Mouse (Mus musculus): Measurements from ENCODE around the gene Wdr31.
"Not testable (repeated sequence)": the region's sequence is repeated elsewhere in the genome, so short reads cannot be mapped to it uniquely, and the experiment has no call there.

Wdr31 gene

DNA sequence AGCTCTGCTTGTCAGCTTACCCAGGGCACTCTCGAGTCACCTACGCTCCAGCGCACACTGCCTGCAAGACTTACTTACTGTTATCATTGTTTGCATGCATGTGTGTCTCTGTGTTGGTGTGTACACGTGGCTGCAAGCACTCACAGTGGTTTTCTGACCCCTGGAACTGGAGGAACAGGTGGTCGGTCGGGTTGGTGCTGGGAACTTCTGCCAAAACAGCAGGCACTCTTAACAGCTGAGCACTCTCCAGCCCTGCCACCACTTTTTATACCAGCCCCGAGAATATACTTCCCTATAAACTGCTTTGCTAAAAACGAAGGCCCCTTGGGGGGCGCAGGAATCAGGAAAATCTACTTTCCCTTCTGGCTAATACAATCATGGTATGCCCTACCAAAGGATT, 23.5 kb upstream of the Wdr31 start:
- DNase-seq: no peak

DNA sequence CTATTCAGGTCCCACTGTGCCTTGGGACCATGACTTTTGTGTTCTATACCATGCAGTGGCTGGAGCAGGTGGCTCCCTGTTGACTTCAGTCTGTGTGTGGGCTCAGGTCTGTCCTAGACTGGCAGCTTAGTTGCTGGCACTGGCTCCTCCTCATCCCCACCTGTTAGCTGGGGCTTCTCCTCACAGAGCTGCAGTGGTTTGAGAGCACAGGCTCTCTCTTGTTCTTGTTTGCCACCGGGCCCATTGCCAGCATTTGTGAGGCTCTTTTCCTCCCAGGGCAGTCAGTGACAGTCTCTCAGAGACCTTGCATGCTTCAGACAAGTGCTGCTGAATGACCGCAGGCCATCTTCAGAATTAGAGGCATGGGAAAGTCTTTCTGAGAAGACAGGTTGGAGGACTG, 22.0 kb upstream of the Wdr31 start:
- no peak for DNase-seq

DNA sequence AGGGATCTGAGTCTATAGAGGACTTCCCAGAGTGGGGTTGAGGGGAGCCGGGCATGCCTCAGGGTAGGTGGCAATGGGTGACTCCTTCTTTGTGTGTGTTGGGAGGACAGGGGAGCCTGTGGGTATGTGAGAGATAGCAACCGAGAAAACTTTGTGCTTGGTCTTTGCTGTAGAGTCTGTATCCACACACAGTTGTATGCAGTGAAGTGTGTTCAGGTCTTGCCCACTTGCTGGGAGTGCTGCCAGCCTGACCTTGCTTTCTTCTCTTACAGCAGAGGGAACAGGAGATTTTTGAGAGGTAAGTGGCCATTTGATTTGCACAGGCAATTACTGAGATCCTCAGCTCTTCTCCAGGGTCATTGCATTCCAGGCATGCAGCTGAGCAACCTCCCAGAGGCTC, 17.2 kb upstream of the Wdr31 start:
- DNase-seq: no peak

DNA sequence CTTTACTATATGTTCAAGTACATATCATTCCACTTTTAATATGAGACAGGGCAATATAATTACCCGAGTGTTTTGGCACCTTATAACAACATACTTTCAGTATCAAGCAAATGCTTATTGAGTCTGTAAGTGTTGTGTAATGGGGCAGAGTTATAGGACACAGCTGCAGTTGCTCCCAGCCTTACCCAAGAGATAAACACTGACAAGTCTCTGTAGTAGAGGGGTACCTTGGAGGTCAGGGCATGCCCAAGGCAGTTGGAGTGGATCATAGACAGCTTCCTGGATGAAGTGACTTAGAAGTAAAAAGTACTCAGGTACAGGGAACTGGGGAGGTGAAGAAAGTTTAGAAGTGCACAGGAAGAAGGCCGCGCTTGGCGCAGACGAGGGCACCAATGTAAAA, 16.5 kb upstream of the Wdr31 start:
- no peak for DNase-seq

DNA sequence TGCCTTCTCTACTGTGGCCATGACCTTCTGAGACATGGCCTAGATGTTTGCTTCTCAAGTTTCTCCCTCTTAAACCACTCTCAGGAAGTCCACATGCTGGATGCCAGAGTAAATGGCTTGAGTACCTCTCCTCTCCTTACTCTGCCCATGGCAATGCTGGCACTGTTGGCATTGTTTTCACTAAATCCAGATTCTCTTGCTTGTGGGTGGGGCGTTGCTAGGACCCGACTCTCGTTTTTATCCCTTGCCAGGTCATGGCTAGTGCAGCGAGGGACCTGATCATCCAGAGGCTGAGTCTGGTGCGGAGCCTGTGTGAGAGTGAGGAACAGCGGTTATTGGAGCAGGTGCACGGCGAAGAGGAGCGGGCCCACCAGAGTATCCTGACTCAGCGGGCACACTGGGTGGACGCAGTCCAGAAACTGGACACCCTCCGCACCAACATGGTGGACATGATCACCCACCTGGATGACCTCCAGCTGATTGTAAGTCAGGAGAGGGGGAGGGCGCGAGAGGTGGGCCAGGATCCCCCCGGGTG, 15.5 kb upstream of the Wdr31 start:
- DNase-seq: no peak

DNA sequence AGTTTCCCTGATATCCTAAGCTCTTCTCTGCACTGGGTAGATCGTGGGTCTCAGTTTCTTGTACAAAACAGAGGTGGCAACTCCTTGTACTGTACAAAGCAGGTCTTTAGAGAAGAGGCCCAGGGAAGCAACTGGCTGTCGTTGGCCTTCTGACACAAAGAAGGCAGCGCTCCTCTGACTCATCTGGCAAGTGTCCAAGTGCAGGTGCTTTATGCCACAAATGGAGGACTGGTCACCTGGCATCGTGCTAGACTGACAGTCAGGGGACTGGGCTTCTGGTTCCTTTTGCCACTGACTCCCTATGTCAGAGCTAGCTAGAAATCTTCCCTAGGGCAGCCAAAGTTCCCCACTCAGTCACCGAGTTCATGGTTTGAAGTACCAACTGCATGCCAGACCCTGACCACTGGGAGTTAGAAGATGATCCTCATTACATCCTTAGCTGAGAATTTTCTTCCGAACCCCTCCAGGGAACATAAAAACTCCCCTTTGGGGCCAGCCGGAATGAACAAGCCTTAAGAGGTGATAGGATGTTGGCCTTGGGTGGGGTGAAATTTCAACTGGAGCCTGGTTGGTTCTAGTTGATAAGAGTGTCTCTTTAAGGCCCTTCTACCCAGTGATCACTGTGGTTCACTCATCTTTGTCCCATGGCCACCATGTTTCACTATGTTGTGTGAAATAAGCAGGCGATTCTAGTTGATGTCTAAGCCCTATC, 14.9 kb upstream of the Wdr31 start:
- no peak for DNase-seq

DNA sequence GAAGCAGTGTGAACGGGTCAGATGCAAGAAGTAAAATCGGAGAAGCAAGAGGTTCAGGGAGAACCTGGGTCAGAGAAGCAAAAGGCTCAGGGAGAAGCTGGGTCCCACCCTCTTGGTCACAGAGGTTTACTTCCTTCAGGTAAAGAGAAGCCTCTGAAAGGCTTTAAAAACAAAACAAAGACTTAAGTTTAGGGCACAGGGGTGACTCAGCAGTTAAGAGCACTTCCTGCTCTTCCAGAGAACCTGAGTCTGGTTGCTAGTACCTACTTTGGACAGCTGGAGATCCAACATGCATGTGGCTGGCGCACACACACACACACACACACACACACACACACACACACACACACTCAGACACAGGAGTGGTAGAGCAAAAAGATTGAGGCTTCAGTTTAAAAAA, 14.2 kb upstream of the Wdr31 start:
- DNase-seq: no peak

DNA sequence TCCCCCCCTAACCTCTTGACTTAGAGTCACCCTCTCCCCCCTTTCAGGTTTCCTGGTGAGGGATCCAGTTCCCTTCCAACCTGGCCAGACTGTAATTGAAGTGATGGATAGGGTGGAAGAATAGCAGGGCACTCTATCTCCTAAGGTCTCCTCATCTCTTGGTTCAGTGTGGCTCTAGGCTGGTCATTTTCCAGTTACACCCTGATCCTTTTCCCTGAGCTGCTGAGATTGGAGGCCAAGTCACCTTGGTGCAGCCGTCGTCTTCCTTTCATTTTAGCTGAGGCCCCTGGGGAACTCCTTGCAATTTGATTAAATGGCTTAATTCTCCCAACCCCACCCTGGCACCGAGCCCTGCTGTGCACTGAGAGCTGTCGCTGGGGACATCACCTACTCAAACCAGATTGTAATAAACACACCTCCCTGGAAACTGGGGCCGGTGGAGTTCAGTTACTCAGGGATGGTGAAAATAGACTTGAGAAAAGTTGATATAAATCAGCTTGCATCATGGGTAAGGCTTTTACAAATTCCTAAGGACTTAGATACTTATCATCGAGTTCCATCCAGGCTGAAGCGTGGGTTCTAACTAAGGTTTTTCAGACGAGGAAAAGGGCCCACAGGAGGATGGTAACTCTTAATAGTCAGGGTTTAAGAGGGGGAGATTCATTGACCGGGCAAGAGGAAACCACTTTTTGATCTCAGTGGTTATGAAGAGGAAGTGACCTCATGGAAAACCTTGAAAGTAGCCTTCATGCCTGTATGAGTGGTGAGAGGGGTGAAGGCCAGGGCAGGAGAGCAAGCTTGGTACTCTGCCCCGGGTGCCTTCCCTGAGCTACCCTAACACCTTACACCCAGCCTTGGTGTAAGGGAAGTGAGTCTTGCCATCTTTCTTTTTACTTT, 10.3 kb upstream of the Wdr31 start:
- DNase-seq: no peak

DNA sequence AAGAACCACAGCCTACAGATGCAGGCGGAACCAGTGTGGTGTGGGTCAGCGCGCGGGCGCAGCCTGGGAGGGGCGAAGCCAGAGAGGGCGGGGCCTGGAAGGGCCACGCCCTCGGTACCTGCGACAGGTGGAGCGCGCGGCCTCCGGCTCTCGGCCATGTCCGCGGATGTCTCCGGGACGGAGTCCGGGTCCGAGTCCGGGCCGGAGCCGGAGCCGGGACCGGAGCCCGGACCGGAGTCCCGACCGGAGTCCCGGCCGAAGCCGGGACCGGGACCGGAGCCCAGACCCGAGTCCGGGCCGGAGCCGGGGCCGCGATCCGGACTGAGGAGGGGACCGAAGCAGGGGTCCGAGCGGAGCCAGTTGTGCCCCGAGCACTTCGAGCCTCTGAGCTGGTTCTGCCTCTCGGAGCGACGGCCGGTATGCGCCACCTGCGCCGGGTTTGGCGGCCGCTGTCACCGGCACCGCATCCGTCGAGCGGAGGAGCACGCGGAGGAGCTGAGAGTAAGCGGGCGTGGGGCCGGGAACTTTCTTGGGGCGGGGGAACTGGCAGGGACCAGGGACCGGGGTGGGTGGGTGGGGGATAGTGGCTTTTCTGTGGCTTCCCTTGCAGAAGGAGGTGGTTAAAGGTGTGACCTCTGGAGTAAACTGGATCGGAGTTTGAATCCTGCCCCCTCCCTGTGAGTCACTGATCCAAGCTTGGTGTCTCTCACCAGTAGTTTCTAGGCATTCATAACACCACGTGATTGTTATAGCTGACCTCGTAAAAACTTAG, 9.4 kb upstream of the Wdr31 start, which contains the start of gene Bspry:
Gene Bspry (plus strand): TSS at position 117 of the 772 bp plus-strand sequence.
- peak; percentile 34 for DNase-seq

DNA sequence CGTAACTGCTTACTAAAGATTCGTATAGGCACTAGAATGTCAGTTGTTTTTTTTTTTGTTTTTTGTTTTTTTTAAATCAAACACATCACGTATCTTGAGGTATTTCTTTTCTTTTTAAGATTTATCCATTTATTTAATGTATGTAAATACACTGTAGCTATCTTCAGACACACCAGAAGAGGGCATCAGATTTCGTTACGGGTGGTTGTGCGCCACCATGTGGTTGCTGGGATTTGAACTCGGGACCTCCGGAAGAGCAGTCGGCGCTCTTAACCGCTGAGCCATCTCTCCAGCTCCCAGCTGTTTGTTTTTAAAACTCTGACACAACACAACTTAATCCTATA, 8.9 kb upstream of the Wdr31 start:
- DNase-seq: not testable (repeated sequence)

DNA sequence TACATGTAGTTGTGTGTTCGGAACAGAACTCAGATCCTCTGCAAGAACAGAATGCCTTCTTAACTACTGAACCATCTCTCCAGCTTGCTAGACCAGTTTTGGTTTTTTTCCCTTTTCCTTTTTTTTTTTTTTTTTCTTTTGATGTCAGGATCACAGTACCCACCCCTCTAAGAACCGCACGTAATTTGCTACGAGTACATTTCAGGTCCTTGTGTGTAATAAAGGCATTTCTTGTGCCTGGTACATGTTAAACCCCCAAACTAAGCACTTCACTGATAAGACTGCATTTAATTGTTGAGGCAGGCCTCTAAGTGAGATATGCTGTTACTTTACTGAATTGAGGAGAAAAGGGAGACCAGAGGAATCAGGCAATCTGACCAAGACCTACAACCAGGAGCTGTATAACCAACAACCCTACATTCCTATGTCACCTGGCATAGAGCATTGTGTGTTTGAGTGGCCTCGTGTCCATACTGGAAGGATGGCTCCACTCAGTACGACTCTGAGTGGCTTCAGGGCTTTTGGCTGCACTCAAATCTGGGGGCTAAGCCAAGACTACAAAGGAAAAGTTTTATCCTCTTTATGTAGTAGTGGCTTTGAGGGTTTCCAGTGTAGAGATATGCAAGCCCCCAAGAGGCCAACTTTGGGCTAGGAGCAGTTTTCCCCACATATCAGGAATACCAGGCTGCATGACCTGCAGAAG, 7.0 kb upstream of the Wdr31 start:
- no peak for DNase-seq

DNA sequence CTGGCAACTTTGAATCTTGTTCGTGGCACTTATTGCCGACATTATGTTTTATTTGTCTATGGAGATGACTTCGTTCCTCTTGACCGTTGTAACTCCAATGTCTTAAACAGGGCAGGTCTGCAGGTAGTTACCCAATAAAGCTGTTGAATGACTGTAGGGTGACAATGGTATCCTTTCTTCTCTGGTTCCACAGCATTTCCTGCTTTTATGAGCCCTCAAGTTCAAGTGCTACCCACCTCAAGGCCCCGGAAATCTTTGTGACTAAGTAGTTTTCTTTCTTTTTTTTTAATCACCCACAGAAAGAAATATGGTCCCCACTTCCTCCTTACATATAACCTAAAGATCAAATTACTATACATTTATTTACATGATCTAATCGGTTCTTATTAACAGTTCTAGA, 5.1 kb upstream of the Wdr31 start:
- DNase-seq: no peak

DNA sequence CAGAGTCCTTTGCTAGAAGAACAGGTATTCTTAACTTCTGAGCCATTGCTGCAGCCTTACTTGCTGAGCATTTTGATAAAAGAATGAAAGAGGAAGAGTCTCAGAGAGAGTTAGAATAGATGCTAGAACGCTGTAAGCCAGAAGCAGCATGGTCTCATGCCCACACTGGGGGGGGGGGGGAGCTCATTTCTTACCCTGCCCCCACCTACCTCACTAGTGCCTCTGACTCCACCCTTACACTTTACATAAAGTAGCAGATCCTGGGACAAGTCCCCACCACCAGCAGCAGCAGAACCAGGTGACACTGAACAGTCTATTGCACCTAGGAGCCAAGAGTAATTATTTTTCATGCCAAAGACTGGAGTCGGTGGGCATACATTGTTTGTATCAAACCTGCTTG, 4.4 kb upstream of the Wdr31 start:
- no peak for DNase-seq

DNA sequence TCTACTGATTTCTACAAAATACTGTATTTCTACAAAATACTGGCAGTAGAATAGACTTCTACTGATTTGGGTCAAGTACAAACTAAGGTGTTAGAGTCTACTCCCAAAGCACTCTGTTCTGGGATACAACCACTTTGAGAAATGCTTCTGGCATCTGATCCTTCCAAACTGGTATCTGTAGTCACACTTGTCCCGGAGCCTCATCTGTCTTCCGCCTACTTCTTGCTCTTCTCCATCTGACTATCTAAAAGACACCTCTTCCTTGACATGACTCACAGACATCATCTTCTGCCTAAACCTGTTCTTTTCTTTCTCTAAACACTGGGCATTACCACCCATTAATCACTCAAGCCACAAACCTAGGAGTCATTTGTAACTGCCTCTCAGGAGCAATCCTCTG, 1.4 kb upstream of the Wdr31 start:
- no peak for DNase-seq

DNA sequence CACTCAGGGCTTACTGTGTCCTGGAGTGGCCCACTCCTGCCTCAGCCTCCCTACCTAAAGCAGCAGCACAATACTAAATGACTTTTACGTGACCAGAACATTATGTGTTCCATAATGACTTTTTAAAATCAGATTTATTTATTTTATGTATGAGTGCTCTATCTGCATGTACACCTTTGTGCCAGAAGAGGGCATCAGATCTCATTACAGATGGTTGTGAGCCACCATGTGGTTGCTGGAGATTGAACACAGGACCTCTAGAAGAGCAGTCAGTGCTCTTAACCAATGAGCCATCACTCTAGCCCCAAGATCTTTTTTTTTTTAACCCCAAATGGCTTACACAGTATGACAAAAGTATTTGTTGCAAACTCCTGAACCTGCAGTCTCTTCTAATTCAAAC, 2.5 kb downstream of the Wdr31 start:
- no peak for DNase-seq

DNA sequence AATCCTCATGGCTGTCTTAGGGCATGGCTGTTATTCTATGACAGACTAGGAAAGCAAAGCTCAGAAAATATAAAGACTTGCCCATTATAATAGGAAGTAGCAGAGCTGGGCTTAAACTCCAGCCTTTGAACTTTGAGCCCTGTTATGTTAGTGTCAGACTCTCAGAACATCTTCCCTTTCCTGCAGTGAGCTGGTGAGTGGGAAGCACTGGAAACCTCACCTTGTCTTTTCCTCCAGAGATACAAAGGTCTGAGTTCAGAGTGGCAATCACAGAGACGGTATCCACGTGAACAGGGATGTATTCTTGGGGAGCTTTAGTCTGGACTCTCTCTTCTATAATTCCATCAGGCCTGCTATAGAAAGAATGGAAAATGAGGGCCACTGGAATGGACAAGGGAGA, 7.6 kb downstream of the Wdr31 start:
- DNase-seq: no peak

DNA sequence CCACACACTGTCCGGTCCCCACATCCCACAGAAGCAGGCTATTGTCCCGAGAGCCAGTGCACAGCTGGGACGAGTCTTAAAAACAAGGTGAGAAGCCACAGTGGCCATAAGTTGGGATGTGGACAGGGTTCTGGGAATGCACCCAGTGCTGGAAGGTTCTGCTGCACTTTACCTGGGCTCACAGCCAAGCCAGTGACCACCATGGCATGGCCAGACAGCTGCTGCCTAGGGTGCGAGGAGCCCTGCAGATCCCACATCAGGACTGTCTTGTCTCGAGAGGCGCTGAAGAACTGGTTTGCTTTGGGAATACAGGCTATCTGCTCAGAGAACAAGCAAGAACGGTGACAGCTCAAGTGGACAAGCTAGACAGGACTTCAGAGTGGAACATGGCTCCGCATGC, 10.3 kb downstream of the Wdr31 start:
- DNase-seq: no peak

DNA sequence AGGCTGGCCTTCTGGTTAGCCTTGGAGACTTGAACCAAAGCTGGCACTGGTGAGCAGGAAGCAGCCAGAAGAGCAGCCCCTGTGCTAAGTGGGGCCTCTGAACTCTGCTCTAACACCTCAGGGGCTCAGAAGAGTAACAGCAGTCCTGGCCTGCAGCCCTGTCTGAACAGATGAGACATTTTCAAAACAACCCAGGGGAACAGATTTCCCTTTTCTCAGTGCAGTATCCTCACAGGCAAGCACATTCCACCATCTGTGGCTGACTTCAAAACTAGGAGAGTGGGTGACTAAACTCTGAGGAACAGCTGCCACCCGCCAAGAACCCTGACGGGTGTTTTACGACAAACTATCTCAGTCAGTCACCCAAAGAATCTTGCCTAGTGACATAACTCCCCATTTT, 11.6 kb downstream of the Wdr31 start:
- DNase-seq: no peak

DNA sequence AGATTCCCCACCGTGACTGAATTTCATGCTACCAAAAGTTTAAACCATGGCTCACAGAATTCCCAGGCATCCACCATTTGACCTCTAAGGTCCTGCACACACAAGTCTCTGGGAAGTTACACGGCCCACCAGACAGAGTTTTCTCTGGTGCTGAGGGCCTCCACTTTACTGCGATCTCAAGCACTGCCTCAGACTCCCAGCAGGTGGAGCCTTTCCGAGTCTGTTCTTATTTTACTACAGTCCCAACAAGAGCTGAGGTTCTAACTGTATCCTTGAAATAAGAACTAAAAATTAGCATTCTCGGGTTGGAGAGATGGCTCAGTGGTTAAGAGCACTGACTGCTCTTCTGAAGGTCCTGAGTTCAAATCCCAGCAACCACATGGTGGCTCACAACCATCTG, 15.7 kb downstream of the Wdr31 start:
- DNase-seq: no peak

DNA sequence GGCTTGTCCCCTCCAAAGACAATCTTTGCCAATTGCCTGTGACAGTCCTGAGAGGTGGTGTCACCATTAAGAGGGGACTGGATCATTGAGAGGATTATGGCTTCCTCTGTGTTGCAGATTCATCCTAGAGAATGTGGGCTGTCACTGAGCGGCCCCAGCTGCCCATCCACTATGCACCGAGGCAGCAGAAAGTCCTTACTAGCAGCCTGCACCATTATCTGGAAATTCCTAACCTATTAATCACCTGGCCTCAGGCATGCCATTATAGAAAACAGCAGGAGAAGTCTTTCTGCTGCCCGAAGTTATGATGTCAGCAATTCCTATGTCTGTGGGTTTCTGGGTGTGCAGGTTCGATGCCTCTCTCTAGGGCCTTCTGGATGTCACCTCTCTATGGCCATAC, 29.7 kb downstream of the Wdr31 start:
- no peak for DNase-seq

DNA sequence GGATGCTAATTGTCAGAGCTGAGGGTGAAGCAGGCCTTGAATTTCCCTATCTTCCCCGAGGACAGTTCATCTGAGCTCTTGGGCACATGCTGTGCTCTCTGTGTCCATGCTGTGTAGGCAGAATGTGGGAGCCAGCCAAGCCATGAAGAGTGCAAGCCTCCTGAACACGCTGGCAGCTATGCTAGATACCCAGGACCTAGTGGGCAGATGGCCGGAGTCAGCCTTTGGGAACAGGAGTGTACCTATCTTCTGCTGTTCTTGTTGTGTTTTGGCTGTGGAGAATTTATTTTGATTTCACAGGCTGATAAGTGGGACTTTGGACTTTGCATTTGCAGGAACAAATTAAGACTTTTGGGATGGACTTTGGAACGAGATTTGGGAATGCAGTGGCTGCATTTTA, 30.2 kb downstream of the Wdr31 start:
- DNase-seq: peak; percentile 93

DNA sequence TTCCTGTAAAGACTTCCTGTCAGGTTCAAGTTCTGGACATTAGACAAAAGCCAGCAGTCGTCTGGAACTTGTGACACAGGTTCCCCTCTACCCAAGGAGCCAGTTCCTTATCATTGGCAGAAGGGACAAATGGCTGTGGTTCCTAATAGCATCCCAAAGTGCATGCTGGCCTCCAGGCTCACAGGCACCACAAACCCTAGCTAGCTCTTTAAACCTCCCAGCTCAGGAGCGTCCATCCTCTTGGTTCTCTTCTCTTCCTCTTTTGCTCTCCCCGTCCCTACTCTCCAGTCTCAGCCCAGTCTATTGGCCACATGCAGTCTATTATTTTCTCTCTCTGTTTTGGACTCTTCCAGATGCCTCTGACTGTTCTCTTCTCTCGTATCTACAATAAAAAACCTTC, 30.9 kb downstream of the Wdr31 start:
- no peak for DNase-seq

DNA sequence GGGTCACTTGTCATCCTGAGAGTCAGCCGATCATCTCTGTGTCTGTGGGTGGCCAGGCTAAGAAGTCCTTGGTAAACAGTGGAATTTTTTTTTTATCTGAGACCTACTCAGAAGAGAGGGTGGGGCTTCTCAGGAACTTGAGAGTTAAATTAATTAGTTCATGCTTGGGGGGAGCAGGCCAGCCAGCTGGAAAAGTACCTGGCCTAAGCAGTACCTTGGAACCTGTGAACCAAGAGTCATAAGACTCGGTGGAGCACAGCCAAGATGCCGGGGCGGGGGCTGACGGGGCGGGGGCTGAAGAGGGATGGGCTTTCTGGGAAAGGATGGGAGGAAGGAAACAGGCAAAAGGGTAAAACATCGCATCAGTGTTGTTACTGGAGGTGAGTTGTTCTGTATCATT, 32.8 kb downstream of the Wdr31 start:
- DNase-seq: no peak

Data from cerebellum, adult 9-11 months (tissue).